Mouse (Mus musculus) cerebellum, adult 2 months (tissue): ENCODE data around the gene 6430548M08Rik.

Experiments
- CTCF ChIP-seq: fragments of 200-500 bp; IDR thresholded peaks from 2 replicates; pipeline ENCODE4 v1.5.1; 2011; ENCODE audit warnings: low read depth, mild to moderate bottlenecking, control low read depth, low read length, moderate library complexity, borderline replicate concordance; ENCODE audit not compliant: insufficient read depth
- POLR2A ChIP-seq: fragments of 200-500 bp; IDR thresholded peaks from 2 replicates; pipeline ENCODE4 v1.6.1; 2011; ENCODE audit warnings: low read length, control low read depth, borderline replicate concordance; ENCODE audit not compliant: insufficient read depth

DNA sequence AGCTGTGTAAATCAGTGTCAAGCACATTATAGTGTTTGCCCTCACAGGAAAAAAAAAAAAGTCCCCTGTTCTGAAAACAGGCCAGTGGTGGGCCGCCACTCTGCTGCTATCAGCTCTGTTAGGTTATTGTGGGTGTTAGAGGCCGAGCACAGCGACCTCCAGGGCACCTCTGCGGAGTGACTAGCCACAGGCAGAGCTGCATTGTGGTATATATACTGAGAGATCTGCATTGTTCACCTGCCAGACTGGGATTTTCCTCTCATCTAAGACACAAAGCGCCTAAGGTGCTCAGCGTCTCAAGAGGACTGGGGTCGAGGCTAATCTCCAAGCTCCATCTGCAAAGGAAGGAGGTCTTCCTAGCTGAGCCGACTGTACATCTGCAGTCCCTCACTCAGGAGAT, 49.4 kb downstream of the 6430548M08Rik start:
- TF ChIP-seq POLR2A (no peak), CTCF (no peak)
